Mouse (Mus musculus) heart, embryonic 12.5 days (tissue): ENCODE data around the gene Serpinb1a. TPM values are rescaled to one million over a fixed set of nuclear protein-coding genes. Genes with fewer than 3 reads are reported as not detected.
"Not testable (repeated sequence)": the region's sequence is repeated elsewhere in the genome, so short reads cannot be mapped to it uniquely, and the experiment has no call there.

Source experiments
- ATAC-seq: fragments of 200-750 bp; cut with Nextera tagmentation; 2 replicates; pipeline ENCODE4 v1.8.0; 2017; ENCODE audit warnings: moderate TSS enrichment, moderate library complexity; ENCODE audit not compliant: insufficient number of reproducible peaks, low FRiP score
- H3K27ac ChIP-seq: fragments of 300-500 bp; sonication (generic); 2 replicates; pipeline ENCODE4 v1.5.1; 2016; ENCODE audit warnings: mild to moderate bottlenecking, moderate library complexity; ENCODE audit not compliant: poor library complexity, severe bottlenecking
- H3K27me3 ChIP-seq: fragments of 300-500 bp; sonication (generic); replicated peaks from 2 replicates; pipeline ENCODE4 v1.6.1; 2016; ENCODE audit warnings: mild to moderate bottlenecking, moderate library complexity
- H3K36me3 ChIP-seq: fragments of 300-500 bp; sonication (generic); 2 replicates; pipeline ENCODE4 v1.6.1; 2016; ENCODE audit warnings: mild to moderate bottlenecking, moderate library complexity
- H3K4me1 ChIP-seq: fragments of 300-500 bp; sonication (generic); replicated peaks from 2 replicates; pipeline ENCODE4 v1.6.1; 2016; ENCODE audit warnings: mild to moderate bottlenecking
- H3K4me2 ChIP-seq: fragments of 300-500 bp; sonication (generic); 2 replicates; pipeline ENCODE4 v1.6.1; 2016; ENCODE audit warnings: mild to moderate bottlenecking, moderate library complexity
- H3K4me3 ChIP-seq: fragments of 300-500 bp; sonication (generic); 2 replicates; pipeline ENCODE4 v1.5.1; 2016; ENCODE audit warnings: mild to moderate bottlenecking
- H3K9ac ChIP-seq: fragments of 300-500 bp; sonication (generic); 2 replicates; pipeline ENCODE4 v1.6.1; 2016; ENCODE audit warnings: mild to moderate bottlenecking, moderate library complexity
- H3K9me3 ChIP-seq: fragments of 300-500 bp; sonication (generic); replicated peaks from 2 replicates; pipeline ENCODE4 v1.6.1; 2016; ENCODE audit warnings: mild to moderate bottlenecking, moderate library complexity
- WGBS: fragments of 180-500 bp; shearing (Covaris S2); methylation state at CpG from one replicate; pipeline ENCODE4 v1.1.7; 2016; 5-methylcytosine and 5-hydroxymethylcytosine counted together
- polyA plus RNA-seq: library from polyadenylated mRNA; unstranded; fragments of >200 nt; fragmentation: Nextera tagmentation; extraction: Ambion mirVana; gene quantifications from 2 replicates; pipeline ENCODE4 v1.2.1, GENCODE M21; 2016

Gene Serpinb1a
- 6.1 and 7.6 TPM in 2 replicates for polyA plus RNA-seq

GRCm38 (mm10) chr13:32850668-32851404 is at the start of gene Serpinb1a:
Gene Serpinb1a, minus strand, starts transcription at chr13:32851185.
- Histone ChIP-seq H3K27ac (no peak within 1 kb of the TSS), H3K4me2 (0 out of 2 replicates have a peak within 1 kb of the TSS, but pooled peaks have one; percentile 3), H3K9me3 (no peaks in the 10 kb centered on the region), H3K9ac (no peak within 1 kb of the TSS), H3K4me1 (peaks cover 21% of the 10 kb centered on the region), H3K4me3 (no peak within 1 kb of the TSS), H3K36me3 (no peaks in the 10 kb centered on the region), H3K27me3 (no peaks in the 10 kb centered on the region)
- no peak for ATAC-seq
- WGBS, result 53% methylated on average over 10 of the region's 10 CpGs

- H3K27me3 ChIP-seq, result no peaks in the 10 kb centered on the region
- H3K36me3 ChIP-seq, result no peaks in the 10 kb centered on the region
- H3K9ac ChIP-seq, result no peak overlapping the region
- no peak overlapping the region for H3K4me2 ChIP-seq
- H3K4me3 ChIP-seq, result no peak overlapping the region
- H3K9me3 ChIP-seq, result no peaks in the 10 kb centered on the region
- 6% methylated on average over 2 of the region's 2 CpGs for WGBS
- H3K4me1 ChIP-seq, result peaks cover 4% of the 10 kb centered on the region; the same call in 1 of the 2 replicates
- H3K27ac ChIP-seq, result no peak overlapping the region
- ATAC-seq, result no peak
Observed at GRCm38 (mm10) chr13:32900639-32901038, 49.7 kb upstream of the Serpinb1a start.

DNA sequence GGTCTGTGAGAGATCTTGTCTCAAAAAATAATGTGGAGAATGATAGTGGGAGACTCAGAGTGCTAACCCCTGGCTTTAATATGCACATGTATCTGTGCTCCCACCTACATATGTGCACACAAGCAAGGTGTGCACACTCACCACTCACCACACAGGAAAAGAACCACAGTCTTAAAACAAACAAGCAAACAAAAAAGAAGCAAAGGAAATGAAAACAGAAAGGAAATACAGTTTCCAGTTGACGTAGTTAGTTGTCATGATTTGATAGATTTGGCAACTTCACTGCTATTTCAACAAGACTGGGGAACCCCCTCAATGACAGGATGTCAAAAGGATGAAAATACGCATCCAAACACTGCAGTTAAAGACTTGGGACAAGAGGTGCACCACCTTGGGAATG is 48.1 kb upstream of the Serpinb1a start:
- not testable (repeated sequence) for H3K4me3 ChIP-seq, H3K27me3 ChIP-seq, H3K4me1 ChIP-seq, H3K27ac ChIP-seq, H3K9me3 ChIP-seq, H3K9ac ChIP-seq, H3K4me2 ChIP-seq, ATAC-seq, H3K36me3 ChIP-seq
- WGBS, result 92% methylated on average over 2 of the region's 2 CpGs

- 88% methylated on average over 2 of the region's 2 CpGs for WGBS
- no peaks in the 10 kb centered on the region for H3K4me1 ChIP-seq
- no peaks in the 10 kb centered on the region for H3K36me3 ChIP-seq
- H3K4me2 ChIP-seq, result no peak within 1 kb of the TSS
- H3K27ac ChIP-seq, result no peak within 1 kb of the TSS
- no peak for ATAC-seq
- no peaks in the 10 kb centered on the region for H3K9me3 ChIP-seq
- no peak within 1 kb of the TSS for H3K4me3 ChIP-seq
- H3K27me3 ChIP-seq, result no peaks in the 10 kb centered on the region
- H3K9ac ChIP-seq, result no peak within 1 kb of the TSS
Observed at GRCm38 (mm10) chr13:32898111-32898510, 47.1 kb upstream of the Serpinb1a start, which contains the start of gene Serpinb1c. Gene Serpinb1c, minus strand, starts transcription at chr13:32898211.

DNA sequence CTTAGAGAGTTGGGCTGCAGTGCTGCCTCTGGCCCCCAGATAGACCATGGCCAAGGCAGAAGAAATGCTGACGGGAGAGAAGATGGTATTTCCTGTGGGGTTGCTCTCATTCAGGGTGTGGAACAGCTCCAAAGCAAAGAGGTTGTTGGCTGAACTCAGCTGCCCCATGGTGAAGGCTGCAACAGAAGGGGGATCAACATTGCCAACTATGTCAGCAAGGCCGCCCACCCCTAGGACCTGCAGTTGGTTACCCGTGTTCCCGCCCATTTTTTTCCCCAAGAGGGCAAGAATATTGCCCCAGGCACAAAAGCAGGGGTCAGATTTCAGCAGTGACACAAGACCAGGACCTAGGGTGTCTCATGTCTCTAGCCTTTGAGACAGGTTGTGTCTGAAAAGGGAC is 45.9 kb upstream of the Serpinb1a start:
- no peak overlapping the region for H3K9ac ChIP-seq
- WGBS, result 71% methylated on average over 4 of the region's 4 CpGs
- H3K27me3 ChIP-seq, result no peaks in the 10 kb centered on the region
- H3K4me1 ChIP-seq, result no peaks in the 10 kb centered on the region
- H3K4me3 ChIP-seq, result no peak overlapping the region
- no peak overlapping the region for H3K4me2 ChIP-seq
- no peak overlapping the region for H3K27ac ChIP-seq
- H3K9me3 ChIP-seq, result no peaks in the 10 kb centered on the region
- no peak for ATAC-seq
- H3K36me3 ChIP-seq, result no peaks in the 10 kb centered on the region

DNA sequence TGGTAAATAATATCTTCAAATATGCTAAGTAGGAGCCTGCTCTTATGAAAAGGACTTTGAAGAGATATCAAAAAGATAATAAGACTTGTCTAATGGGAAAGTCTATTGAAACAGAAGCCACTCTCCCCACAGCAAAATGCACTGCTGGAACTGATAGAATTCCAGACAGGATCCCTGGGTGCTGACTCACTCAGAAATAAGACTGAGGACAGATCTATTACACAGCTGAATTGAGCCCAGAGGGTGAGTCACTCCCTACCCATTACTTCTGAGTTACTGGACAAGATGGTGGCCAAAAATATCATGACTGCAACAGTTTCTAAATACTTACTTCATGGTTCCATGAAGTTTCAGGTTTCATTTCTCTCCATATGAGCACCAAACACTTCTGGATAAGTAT is 33.8 kb upstream of the Serpinb1a start:
- Histone ChIP-seq H3K9ac (no peak overlapping the region), H3K9me3 (no peaks in the 10 kb centered on the region), H3K27me3 (no peaks in the 10 kb centered on the region), H3K4me1 (no peaks in the 10 kb centered on the region), H3K4me3 (no peak overlapping the region), H3K4me2 (no peak overlapping the region), H3K36me3 (no peaks in the 10 kb centered on the region), H3K27ac (no peak overlapping the region)
- no peak for ATAC-seq

DNA sequence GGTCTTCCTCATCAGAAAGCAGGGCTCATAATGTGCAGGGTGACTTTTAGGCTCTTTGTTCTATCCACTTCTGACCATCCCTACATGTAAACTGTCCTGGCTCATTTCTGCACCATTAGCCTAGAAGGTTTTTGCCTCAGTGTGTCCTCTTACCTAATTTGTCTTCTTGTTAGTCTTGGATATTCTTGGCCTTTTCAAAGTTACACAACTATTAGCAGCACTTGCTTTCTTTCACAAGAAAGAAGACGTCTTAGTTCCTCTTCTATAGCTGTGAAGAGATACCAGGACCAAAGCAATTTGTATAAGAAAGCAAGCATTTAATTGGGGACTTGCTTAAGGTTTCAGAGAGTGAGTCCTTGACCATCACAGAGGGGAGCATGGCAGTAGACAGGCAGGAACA is 22.9 kb upstream of the Serpinb1a start:
- Histone ChIP-seq H3K4me2 (no peak overlapping the region), H3K36me3 (no peaks in the 10 kb centered on the region), H3K9ac (no peak overlapping the region), H3K4me3 (no peak overlapping the region), H3K4me1 (no peaks in the 10 kb centered on the region; the same call in 1 of the 2 replicates), H3K27ac (no peak overlapping the region), H3K9me3 (no peaks in the 10 kb centered on the region), H3K27me3 (no peaks in the 10 kb centered on the region)
- 58% methylated on average over 1 of the region's 1 CpGs for WGBS
- ATAC-seq, result no peak

GRCm38 (mm10) chr13:32868843-32869242 is 17.9 kb upstream of the Serpinb1a start:
- Histone ChIP-seq H3K4me3 (no peak overlapping the region), H3K4me2 (no peak overlapping the region), H3K27ac (no peak overlapping the region), H3K9ac (no peak overlapping the region), H3K27me3 (no peaks in the 10 kb centered on the region), H3K4me1 (no peaks in the 10 kb centered on the region; the same call in 1 of the 2 replicates), H3K9me3 (no peaks in the 10 kb centered on the region), H3K36me3 (no peaks in the 10 kb centered on the region)
- ATAC-seq, result no peak
- WGBS, result 52% methylated on average over 5 of the region's 5 CpGs

DNA sequence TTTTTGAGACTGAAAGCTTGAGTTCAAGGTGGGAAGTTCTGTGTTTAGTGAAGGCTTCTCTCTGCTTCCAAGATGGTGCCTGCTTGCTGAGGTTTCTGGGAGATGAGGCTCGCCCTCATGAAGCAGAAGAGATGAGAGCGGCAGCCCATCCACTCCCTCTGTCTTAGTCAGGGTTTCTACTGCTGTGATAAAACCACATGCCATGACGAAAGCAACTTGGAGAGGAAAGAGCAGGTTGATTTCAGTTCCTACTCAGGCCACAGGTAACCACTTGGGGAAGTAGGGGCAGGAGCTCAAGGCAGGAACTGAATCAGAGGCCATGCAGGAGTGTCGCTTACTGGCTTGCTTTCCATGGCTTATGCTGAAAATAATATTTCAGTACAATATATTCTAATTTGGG is 17.2 kb upstream of the Serpinb1a start:
- not testable (repeated sequence) for H3K36me3 ChIP-seq, H3K27ac ChIP-seq, H3K9ac ChIP-seq, ATAC-seq, H3K4me3 ChIP-seq, H3K4me1 ChIP-seq, H3K4me2 ChIP-seq, H3K9me3 ChIP-seq, H3K27me3 ChIP-seq
- WGBS, result 79% methylated on average over 4 of the region's 4 CpGs

GRCm38 (mm10) chr13:32867030-32867429 is 16.0 kb upstream of the Serpinb1a start:
- H3K9me3 ChIP-seq, result no peaks in the 10 kb centered on the region
- no peaks in the 10 kb centered on the region; the same call in 1 of the 2 replicates for H3K4me1 ChIP-seq
- H3K27ac ChIP-seq, result no peak overlapping the region
- 62% methylated on average over 2 of the region's 2 CpGs for WGBS
- no peak overlapping the region for H3K4me2 ChIP-seq
- no peaks in the 10 kb centered on the region for H3K27me3 ChIP-seq
- H3K9ac ChIP-seq, result no peak overlapping the region
- ATAC-seq, result no peak
- H3K4me3 ChIP-seq, result no peak overlapping the region
- no peaks in the 10 kb centered on the region for H3K36me3 ChIP-seq

DNA sequence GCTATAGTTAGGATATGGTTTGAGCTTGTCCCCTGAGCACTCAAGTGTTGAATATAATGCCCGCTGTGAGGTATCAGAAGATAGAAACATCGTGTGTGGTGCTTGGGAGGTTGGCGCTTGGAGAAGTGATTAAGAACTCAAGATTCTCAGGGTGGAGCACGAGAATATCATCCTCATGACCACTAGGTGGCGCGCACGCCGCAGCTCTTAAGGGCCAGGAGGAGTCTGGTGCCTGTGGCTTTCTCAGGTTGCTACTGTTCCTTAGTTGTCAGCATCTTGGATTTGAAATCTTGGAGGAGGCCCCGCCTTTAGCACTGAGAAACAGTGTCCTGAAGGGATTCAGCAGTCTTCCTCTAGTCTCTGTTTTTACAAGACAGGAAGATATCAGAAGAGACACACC is 15.5 kb upstream of the Serpinb1a start:
- Histone ChIP-seq H3K27ac (no peak overlapping the region), H3K4me1 (no peaks in the 10 kb centered on the region; the same call in 1 of the 2 replicates), H3K36me3 (no peaks in the 10 kb centered on the region), H3K27me3 (no peaks in the 10 kb centered on the region), H3K4me3 (no peak overlapping the region), H3K9ac (no peak overlapping the region), H3K4me2 (no peak overlapping the region), H3K9me3 (no peaks in the 10 kb centered on the region)
- ATAC-seq, result no peak
- 5% methylated on average over 9 of the region's 9 CpGs for WGBS

DNA sequence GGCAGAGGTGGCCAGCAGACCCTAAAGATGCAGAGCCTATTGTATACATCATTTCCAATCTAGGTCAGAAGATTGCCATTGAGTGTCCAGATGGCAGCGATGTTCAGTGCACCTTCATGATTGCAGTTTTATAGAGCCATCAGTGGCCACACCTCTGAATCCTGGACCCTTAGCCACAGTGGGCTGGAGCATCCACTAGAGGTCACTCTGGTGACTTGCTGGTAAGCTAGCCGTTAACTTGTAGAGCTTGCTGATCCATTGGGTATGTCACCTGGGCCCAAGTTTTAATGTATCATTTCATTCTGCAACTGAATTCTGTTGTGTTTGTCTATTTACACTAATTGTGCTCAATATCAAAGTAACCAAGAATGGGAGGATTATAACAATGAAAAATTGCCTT is 14.6 kb upstream of the Serpinb1a start:
- Histone ChIP-seq H3K9me3 (no peaks in the 10 kb centered on the region), H3K27ac (no peak overlapping the region), H3K4me2 (no peak overlapping the region), H3K9ac (no peak overlapping the region), H3K27me3 (no peaks in the 10 kb centered on the region), H3K36me3 (no peaks in the 10 kb centered on the region), H3K4me1 (peaks cover 2% of the 10 kb centered on the region; the same call in 1 of the 2 replicates), H3K4me3 (no peak overlapping the region)
- WGBS, result 55% methylated on average over 2 of the region's 2 CpGs
- no peak for ATAC-seq
